Mouse (Mus musculus) A20 (cell line): ENCODE data around the gene Slc23a4.

Experiments
- DNase-seq: peaks from one replicate; pipeline ENCODE4 v3.0.0-alpha.2; 2011; ENCODE audit warnings: low read depth, low spot score

Slc23a4 gene

GRCm38 (mm10) chr6:34955862-34956241 is 32.4 kb downstream of the Slc23a4 start:
- DNase-seq = no peak

- DNase-seq = peak; percentile 85
These were observed 33.0 kb downstream of the Slc23a4 start for GRCm38 (mm10) chr6:34954926-34955861.

- DNase-seq = peak; percentile 19
These were observed 36.1 kb downstream of the Slc23a4 start for GRCm38 (mm10) chr6:34951956-34952667.

- no peak for DNase-seq
These were observed 36.7 kb downstream of the Slc23a4 start for GRCm38 (mm10) chr6:34951518-34951917.

- DNase-seq = no peak
These were observed 39.7 kb downstream of the Slc23a4 start for GRCm38 (mm10) chr6:34948461-34948860.

- DNase-seq = no peak
These were observed 41.6 kb downstream of the Slc23a4 start for GRCm38 (mm10) chr6:34946486-34947079.

- no peak for DNase-seq
These were observed 44.7 kb downstream of the Slc23a4 start for GRCm38 (mm10) chr6:34943499-34943898.

- no peak for DNase-seq
These were observed 45.8 kb downstream of the Slc23a4 start for GRCm38 (mm10) chr6:34942446-34942845.

GRCm38 (mm10) chr6:34941496-34941895 is 46.7 kb downstream of the Slc23a4 start:
- no peak for DNase-seq

- no peak for DNase-seq
These were observed 48.8 kb downstream of the Slc23a4 start for GRCm38 (mm10) chr6:34939451-34939850.

GRCm38 (mm10) chr6:34938929-34939325 is 49.3 kb downstream of the Slc23a4 start:
- no peak for DNase-seq

- peak; percentile 71 for DNase-seq
These were observed 49.8 kb downstream of the Slc23a4 start for GRCm38 (mm10) chr6:34938280-34938928.

- peak; percentile 32 for DNase-seq
These were observed 51.5 kb downstream of the Slc23a4 start for GRCm38 (mm10) chr6:34936743-34937142.

- no peak for DNase-seq
These were observed 55.6 kb downstream of the Slc23a4 start for GRCm38 (mm10) chr6:34932633-34933032.

- no peak for DNase-seq
These were observed 60.6 kb downstream of the Slc23a4 start for GRCm38 (mm10) chr6:34927594-34927993.

GRCm38 (mm10) chr6:34927156-34927555 is 61.0 kb downstream of the Slc23a4 start:
- peak; percentile 61 for DNase-seq

- peak; percentile 76 for DNase-seq
These were observed 66.3 kb downstream of the Slc23a4 start for GRCm38 (mm10) chr6:34921941-34922340.

- no peak for DNase-seq
These were observed 67.6 kb downstream of the Slc23a4 start for GRCm38 (mm10) chr6:34920631-34921030.

GRCm38 (mm10) chr6:34919956-34920355 is 68.2 kb downstream of the Slc23a4 start, which contains the start of gene Stra8:
Stra8 (plus strand) TSS chr6:34920163.
- DNase-seq = no peak

GRCm38 (mm10) chr6:34919146-34919545 is 69.1 kb downstream of the Slc23a4 start:
- no peak for DNase-seq

GRCm38 (mm10) chr6:34914462-34914861 is 73.7 kb downstream of the Slc23a4 start:
- DNase-seq = no peak
